Mouse (Mus musculus) cerebellum, adult 2 months (tissue): Measurements from ENCODE around the gene Tpsg1. TPM values are rescaled to one million over a fixed set of nuclear protein-coding genes. Genes with fewer than 3 reads are reported as not detected.

ENCODE experiments used
- DNase-seq, 2 experiments: peaks; one replicate each; pipeline ENCODE4 v3.0.0; 2021
- H3K27ac ChIP-seq: fragments of 200-500 bp; 2 replicates; pipeline ENCODE4 v1.5.1; 2012; ENCODE audit warnings: low read length, control low read depth, inconsistent platforms; ENCODE audit not compliant: insufficient read depth
- H3K27me3 ChIP-seq: fragments of 200-500 bp; 2 replicates; pipeline ENCODE4 v1.6.1; 2012; ENCODE audit warnings: inconsistent platforms, mild to moderate bottlenecking, low read length, moderate library complexity; ENCODE audit not compliant: control insufficient read depth, insufficient read depth
- H3K4me1 ChIP-seq: fragments of 200-500 bp; 2 replicates; pipeline ENCODE4 v1.6.1; 2011; ENCODE audit warnings: low read length; ENCODE audit not compliant: control insufficient read depth, insufficient read depth
- H3K4me3 ChIP-seq: fragments of 200-500 bp; replicated peaks from 2 replicates; pipeline ENCODE3; 2011; ENCODE audit warnings: mild to moderate bottlenecking, low read depth, low read length, control low read depth; ENCODE audit not compliant: insufficient read depth
- CTCF ChIP-seq: fragments of 200-500 bp; IDR thresholded peaks from 2 replicates; pipeline ENCODE4 v1.5.1; 2011; ENCODE audit warnings: low read depth, mild to moderate bottlenecking, control low read depth, low read length, moderate library complexity, borderline replicate concordance; ENCODE audit not compliant: insufficient read depth
- POLR2A ChIP-seq: fragments of 200-500 bp; IDR thresholded peaks from 2 replicates; pipeline ENCODE4 v1.6.1; 2011; ENCODE audit warnings: low read length, control low read depth, borderline replicate concordance; ENCODE audit not compliant: insufficient read depth
- WGBS: fragments of 180-500 bp; shearing (Covaris S2); methylation state at CpG from one replicate; pipeline ENCODE4 v1.1.7; 2018; 5-methylcytosine and 5-hydroxymethylcytosine counted together
- polyA plus RNA-seq: library from polyadenylated mRNA; depleted of rRNA; stranded (reverse); fragments of >200 nt; gene quantifications from 2 replicates; pipeline ENCODE4 v1.2.3, GENCODE M21; 2012

Tpsg1 gene
- polyA plus RNA-seq, 1 experiment, result not detected

DNA sequence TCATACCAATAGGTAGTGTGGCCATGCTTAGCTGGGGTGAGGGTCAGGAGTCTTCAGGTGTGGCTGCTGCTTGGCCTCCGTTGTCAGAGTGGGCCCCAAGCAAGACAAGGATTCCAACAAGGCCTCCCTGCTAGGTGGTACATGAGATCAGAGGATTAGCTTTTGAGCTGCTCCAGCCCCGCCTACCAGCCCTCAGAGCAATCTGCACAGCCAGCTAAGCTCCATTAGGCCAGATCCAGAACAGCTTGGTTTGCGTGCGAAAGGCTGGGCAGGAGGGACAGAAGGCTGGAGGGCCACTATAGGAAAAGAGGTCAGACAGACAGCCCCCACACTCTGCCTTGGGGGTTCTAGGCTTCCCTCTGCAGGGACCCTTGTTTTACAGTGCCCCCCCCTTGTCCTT is 32.4 kb downstream of the Tpsg1 start:
- Histone ChIP-seq H3K27me3 (no peaks in the 10 kb centered on the region), H3K27ac (no peak overlapping the region), H3K4me1 (no peaks in the 10 kb centered on the region), H3K4me3 (no peak overlapping the region)
- TF ChIP-seq CTCF (no peak), POLR2A (no peak)
- no peak for DNase-seq
- 47% methylated on average over 4 of the region's 4 CpGs for WGBS

DNA sequence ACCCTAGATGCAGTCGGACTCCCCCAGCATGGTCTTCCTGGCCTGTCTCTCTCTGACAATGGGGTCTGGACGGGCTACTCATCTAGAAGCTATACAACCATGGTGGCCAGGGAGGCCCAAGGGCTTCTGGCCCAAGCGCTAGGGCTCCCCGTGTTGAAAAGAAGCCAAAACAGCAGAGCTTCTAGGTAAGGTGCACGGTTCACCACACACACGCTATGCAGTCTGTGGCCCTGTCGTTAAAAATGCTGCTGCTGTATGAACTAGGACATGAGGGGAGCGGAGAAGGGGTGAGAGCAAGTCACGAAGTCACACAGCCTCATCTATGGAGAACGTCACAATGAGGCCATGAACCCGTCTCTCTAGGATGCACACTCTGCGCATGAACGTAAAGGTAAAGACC is 33.2 kb downstream of the Tpsg1 start:
- TF ChIP-seq CTCF (no peak), POLR2A (no peak)
- Histone ChIP-seq H3K27me3 (no peaks in the 10 kb centered on the region), H3K27ac (no peak overlapping the region), H3K4me1 (no peaks in the 10 kb centered on the region), H3K4me3 (no peak overlapping the region)
- WGBS, result 68% methylated on average over 13 of the region's 13 CpGs
- DNase-seq, result no peak

DNA sequence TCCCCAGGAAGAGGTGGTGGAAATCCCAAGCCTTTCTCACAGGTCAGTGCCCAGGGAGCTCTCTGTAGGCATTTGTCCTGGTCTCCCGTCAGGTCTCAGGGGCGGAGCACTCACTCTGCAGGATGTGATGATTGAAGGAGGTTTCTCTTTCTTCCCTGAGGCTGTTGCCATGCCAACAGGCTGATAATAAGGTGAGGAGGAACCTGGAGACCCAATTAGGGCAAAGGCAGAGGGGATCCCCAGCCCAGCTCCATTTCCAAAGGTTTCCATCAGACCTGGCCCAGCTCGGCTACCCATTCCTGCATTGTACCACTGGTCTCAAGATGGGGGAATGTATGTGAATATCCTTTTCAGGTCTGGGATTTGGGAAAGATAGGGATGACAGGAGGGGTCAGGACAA is 35.1 kb downstream of the Tpsg1 start:
- H3K4me1 ChIP-seq, result no peaks in the 10 kb centered on the region; the same call in 1 of the 2 replicates
- H3K27ac ChIP-seq, result no peak overlapping the region
- no peaks in the 10 kb centered on the region for H3K27me3 ChIP-seq
- DNase-seq, result no peak
- no peak for TF ChIP-seq CTCF
- TF ChIP-seq POLR2A, result no peak
- H3K4me3 ChIP-seq, result no peak overlapping the region
- WGBS, result 49% methylated on average over 3 of the region's 3 CpGs

DNA sequence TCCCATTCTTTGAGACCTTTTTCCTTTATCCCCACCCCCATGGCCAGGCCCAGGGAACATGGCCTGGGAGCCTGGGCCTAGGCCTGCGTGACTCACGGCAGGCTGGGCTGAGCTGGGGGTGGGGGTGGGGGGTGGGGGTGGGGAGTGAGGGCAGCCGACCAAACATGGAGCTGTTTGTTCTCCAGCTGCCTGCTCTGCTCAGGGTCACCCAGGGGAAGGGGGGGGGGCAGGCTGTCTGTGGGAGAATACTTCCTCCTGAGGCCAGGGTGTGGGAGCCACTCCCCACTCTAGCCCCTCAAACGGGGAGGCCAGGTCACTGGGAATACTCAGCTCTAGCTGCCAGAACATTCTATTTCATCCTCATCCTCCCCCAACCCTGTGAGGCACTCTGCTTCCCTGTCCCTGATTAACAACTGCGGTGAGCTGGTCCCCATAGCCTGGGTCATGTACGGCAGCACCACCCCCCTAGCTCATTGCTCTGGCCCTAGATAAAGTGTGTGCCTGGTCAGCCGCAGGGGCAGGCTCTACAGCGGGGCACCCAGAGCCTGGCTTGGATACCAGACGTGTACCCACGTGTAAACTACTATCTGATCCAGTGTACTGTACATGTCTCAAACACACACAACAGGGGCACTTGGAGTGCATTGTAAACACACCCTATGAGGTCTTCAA is 36.3 kb downstream of the Tpsg1 start:
- H3K27ac ChIP-seq, result no peak overlapping the region

DNA sequence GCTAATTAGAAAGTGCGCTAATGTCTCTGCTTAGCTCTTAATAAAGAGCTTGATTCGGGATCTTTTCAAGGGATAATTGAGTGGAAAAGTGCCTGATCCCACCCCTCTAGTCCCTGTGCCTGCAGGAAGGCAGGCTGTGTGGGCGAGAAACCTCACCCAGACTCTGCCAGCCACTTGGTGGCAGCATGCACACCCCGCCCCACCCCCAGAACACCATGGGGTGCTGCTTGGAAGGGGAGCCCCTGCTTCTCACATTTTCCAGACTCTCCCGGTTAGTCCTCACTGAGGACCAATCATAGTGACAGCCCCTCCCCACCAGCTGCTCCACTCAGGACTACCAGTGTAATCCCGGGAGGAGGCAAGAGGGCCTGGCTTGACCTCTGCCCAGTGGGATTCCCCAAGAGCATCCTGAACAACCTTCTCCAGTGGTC is 37.0 kb downstream of the Tpsg1 start:
- no peak for DNase-seq
- no peak overlapping the region for H3K27ac ChIP-seq
- H3K4me1 ChIP-seq, result no peaks in the 10 kb centered on the region; the same call in 1 of the 2 replicates
- H3K27me3 ChIP-seq, result no peaks in the 10 kb centered on the region
- WGBS, result 19% methylated on average over 6 of the region's 6 CpGs
- TF ChIP-seq POLR2A (no peak), CTCF (no peak)
- no peak overlapping the region for H3K4me3 ChIP-seq

More for the DNA sequence above, 36.3 kb downstream of the Tpsg1 start:
- WGBS, result 31% methylated on average over 10 of the region's 10 CpGs
- TF ChIP-seq POLR2A (no peak), CTCF (no peak)
- no peaks in the 10 kb centered on the region for H3K27me3 ChIP-seq
- H3K4me3 ChIP-seq, result no peak overlapping the region
- no peak for DNase-seq
- no peaks in the 10 kb centered on the region; the same call in 1 of the 2 replicates for H3K4me1 ChIP-seq

DNA sequence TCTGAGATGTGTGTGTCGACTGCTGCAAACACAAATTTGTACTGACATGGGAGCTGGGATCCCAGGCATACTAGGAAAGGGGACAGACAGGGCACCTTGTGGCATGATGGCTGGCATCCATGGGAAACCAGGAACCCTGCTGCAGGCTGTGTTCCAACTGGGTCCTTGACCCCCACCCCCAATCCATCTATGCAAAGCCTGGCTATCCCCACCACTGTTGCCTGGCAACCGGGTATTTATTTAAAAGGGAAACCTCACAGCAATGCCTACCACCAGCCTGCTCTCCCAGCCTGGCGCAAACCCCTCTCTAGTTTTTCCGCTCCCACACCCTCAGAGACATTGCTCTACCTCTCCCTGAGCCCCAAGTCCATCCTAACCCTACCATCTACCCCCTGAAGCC is 38.3 kb downstream of the Tpsg1 start:
- no peak overlapping the region for H3K4me3 ChIP-seq
- H3K27me3 ChIP-seq, result no peaks in the 10 kb centered on the region
- TF ChIP-seq CTCF (no peak), POLR2A (no peak)
- no peak overlapping the region for H3K27ac ChIP-seq
- WGBS, result 78% methylated on average over 4 of the region's 4 CpGs
- H3K4me1 ChIP-seq, result no peaks in the 10 kb centered on the region; the same call in 1 of the 2 replicates
- DNase-seq, result no peak

DNA sequence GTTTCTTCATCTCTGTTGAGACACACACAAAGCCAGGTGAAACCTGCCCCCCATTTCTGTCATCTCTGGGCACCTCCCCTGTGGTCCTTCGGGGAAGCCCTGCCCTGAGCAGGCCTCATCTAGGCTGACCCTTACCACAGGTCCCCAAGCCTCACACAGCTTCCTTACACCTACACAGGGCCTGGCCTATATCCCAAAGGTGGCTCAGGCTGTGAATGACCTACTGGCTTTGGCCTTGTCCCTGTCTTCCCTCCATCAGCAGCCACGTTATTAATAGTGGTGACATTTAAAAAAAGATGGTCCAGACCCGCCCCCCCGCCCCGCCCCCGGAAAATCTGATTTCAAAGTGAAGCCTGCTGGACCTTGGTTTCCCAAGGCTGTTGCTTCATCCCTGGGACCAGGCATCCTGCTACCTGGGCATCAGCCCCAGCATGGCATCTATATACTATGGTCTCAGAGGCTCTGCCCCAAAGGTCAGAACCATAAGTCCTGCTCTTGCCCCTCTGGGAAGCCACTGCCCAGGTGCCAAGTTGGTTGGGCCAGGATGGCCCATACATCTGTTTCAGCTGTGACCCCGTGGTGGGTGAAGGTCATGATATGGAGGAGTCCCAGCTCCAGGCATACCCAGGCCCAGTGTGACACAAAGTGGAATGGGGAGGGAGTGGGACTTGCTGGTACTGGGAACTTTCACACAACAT is 39.4 kb downstream of the Tpsg1 start:
- Histone ChIP-seq H3K27me3 (no peaks in the 10 kb centered on the region), H3K27ac (no peak overlapping the region), H3K4me1 (no peaks in the 10 kb centered on the region; the same call in 1 of the 2 replicates), H3K4me3 (no peak overlapping the region)
- TF ChIP-seq CTCF (no peak), POLR2A (no peak)
- DNase-seq, result no peak
- WGBS, result 86% methylated on average over 7 of the region's 7 CpGs

DNA sequence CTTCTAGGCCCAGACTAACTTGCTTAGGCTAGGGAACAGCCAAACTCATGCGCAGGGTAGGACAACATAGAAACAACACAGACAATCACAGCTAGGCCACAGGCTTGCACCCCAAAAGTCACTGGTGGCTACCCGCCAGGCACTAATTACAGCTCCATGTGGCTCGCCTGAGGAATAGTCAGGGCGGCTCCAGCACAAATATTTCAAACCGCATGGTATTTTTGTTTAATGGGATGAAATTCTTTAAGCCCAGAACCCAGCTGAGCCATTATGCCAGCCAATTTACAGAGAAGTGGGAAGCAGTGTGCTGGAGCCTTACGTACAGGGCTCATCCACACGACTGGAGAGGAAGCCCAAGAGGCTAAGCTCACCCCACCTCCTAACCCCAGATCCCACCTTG is 40.5 kb downstream of the Tpsg1 start:
- Histone ChIP-seq H3K4me1 (no peaks in the 10 kb centered on the region; the same call in 1 of the 2 replicates), H3K4me3 (no peak overlapping the region), H3K27me3 (no peaks in the 10 kb centered on the region), H3K27ac (no peak overlapping the region)
- WGBS, result 77% methylated on average over 7 of the region's 7 CpGs
- DNase-seq, result no peak
- no peak for TF ChIP-seq CTCF
- TF ChIP-seq POLR2A, result no peak
